Mouse (Mus musculus): ENCODE results near the gene Upk2. TPM values are rescaled to one million over a fixed set of nuclear protein-coding genes. Genes with fewer than 3 reads are reported as not detected.
"Not testable (repeated sequence)": the region's sequence is repeated elsewhere in the genome, so short reads cannot be mapped to it uniquely, and the experiment has no call there.

The Upk2 gene
- polyA plus RNA-seq, 1 experiment from 2014 or later, result not detected

DNA sequence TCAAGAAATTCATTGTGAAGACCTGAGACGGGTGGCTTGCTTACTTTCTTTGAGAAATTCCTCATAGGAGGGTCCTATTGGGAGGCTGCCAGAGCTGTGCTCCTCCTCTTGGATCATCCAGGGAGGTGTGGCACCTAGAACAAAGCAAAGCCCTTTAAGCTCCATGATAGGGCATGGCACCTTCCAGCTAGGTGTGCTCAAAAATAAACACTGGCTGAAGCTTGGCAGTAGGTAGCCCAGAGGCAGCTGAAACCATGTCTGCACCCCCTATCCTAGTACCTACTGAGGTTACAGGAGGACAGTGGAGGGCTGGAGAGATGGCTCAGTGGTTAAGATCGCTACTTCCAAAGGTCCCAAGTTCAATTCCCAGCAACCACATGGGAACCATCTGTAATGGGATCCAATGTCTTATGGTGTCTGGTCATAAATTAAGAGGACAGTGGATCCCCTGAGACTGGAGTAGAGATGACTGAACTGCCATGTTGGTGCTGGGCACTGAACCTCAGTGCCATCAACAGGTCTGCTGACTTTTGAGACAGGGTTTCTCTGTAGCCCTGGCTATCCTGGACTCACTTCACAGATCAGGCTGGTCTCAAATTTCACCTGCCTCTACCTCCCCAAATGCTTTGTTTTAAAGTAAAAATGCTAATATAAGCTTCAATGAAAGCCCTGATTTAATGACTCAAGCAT is 44.0 kb downstream of the Upk2 start:
- H3K27ac ChIP-seq, result no peak overlapping the region
- ATAC-seq (ENCODE audit: low FRiP score), result no peak
- H3K27me3 ChIP-seq, result no peaks in the 10 kb centered on the region
- H3K4me1 ChIP-seq, result peaks cover 12% of the 10 kb centered on the region
- H3K9ac ChIP-seq, result no peak overlapping the region
- H3K4me2 ChIP-seq (replicated peaks), result no peak overlapping the region
- H3K36me3 ChIP-seq, result peaks cover 56% of the 10 kb centered on the region
- no peaks in the 10 kb centered on the region for H3K9me3 ChIP-seq (replicated peaks)
- 91% methylated on average over 2 of the region's 2 CpGs for WGBS
- no peak overlapping the region for H3K4me3 ChIP-seq

DNA sequence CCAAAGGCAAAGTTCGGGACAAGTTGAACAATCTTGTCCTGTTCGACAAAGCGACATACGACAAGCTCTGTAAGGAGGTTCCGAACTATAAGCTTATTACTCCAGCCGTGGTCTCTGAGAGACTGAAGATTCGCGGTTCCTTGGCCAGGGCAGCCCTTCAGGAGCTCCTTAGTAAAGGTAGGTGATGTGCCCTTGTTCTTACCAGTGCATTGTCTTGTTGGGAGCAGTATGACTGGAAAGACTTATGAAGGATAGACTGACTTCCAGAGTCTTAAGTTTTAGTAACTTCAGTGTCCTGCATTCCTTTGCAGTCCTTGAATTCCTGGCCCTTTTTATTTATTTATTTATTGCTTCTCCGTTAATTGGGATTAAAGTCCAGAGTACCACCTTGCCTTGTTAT is 46.1 kb downstream of the Upk2 start:
- ATAC-seq (ENCODE audit: low FRiP score); H3K27ac ChIP-seq; H3K9me3 ChIP-seq (replicated peaks); H3K27me3 ChIP-seq: not testable (repeated sequence)
- H3K4me1 ChIP-seq, result peaks cover 16% of the 10 kb centered on the region
- peak overlapping the region; percentile 85; the same call in 1 of the 2 replicates for H3K9ac ChIP-seq
- H3K4me3 ChIP-seq, result peak overlapping the region; percentile 90
- 86% methylated on average over 9 of the region's 9 CpGs for WGBS
- peak overlapping the region; percentile 84 for H3K4me2 ChIP-seq (replicated peaks)
- H3K36me3 ChIP-seq, result peaks cover 62% of the 10 kb centered on the region

DNA sequence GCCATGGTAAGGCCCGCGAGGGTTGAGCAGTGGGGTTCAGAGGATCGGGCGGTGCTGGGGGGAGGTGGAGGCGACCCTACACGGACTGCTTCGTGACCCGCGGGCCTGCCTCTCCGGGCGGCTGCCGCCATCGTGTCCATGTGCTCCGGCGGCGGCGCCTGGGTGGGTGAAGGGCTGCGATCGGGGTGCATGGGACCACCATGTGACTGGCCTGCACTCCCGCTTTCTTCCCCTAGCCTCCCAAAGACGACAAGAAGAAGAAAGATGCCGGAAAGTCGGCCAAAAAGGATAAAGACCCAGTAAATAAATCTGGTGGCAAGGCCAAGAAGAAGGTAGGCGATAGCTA is 47.1 kb downstream of the Upk2 start:
- WGBS, result under 1% methylated on average over 24 of the region's 24 CpGs
- Histone ChIP-seq H3K4me1 (peaks cover 16% of the 10 kb centered on the region), H3K9me3 (replicated peaks) (no peaks in the 10 kb centered on the region), H3K27ac (peak overlapping the region; percentile 96), H3K9ac (peak overlapping the region; percentile 85), H3K4me2 (replicated peaks) (peak overlapping the region; percentile 84), H3K27me3 (no peaks in the 10 kb centered on the region), H3K4me3 (peak overlapping the region; percentile 90), H3K36me3 (peaks cover 62% of the 10 kb centered on the region)
- no peak for ATAC-seq (ENCODE audit: low FRiP score)

DNA sequence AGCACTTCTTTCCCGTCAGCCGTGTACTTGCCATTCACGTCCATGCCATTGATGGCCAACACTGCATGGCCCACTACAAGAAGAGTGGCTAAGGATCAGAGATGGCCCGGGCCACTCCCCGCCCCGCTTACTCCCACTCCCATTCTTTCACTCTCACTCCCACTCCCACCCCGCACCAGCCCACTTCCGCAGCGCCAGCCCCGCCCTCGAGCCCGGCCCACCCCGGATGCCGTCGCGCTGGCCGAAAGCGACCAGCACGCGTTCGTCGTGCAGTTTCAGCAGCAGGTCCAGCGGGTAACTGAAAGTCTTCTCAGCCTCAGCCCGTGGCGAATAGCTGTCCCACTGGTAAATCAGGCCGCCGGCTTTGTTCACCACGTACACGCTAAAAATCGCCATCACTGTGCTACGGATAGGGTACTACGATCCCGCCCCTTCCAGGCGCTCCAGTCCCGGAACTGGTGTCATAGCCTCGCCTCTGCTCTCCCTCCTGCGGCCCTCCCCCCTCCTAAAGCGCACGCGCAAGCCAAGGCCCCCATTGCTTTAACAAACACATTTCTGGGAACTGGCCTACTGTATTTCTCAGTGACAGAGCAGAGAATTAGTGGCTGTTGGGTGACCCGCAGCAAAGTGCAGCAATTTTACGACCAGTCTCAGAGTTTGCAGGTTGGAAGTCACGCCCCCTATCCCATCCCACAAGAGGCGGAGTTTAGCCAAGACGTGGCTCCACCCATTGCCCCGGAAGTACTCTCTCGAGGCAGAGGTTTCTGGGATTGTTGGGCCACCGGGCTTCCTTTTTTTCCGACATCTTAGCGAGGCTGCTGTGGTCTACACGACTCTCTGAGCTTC is 47.6 kb downstream of the Upk2 start, which contains the start of the genes Rps25 and Trappc4:
TSS of gene Rps25 (plus strand) at position 234 of the 846 bp plus-strand sequence.
TSS of gene Trappc4 (minus strand) at position 695 of the 846 bp plus-strand sequence.
- H3K4me2 ChIP-seq (replicated peaks), result peak within 1 kb of the TSS; percentile 84
- H3K27me3 ChIP-seq, result no peaks in the 10 kb centered on the region
- WGBS, result under 1% methylated on average over 51 of the region's 51 CpGs
- ATAC-seq (ENCODE audit: low FRiP score), result peak; percentile 97
- peaks cover 62% of the 10 kb centered on the region for H3K36me3 ChIP-seq
- peaks cover 16% of the 10 kb centered on the region for H3K4me1 ChIP-seq
- peak within 1 kb of the TSS; percentile 85 for H3K9ac ChIP-seq
- H3K27ac ChIP-seq, result peak within 1 kb of the TSS; percentile 96
- no peaks in the 10 kb centered on the region for H3K9me3 ChIP-seq (replicated peaks)
- H3K4me3 ChIP-seq, result peak within 1 kb of the TSS; percentile 90

DNA sequence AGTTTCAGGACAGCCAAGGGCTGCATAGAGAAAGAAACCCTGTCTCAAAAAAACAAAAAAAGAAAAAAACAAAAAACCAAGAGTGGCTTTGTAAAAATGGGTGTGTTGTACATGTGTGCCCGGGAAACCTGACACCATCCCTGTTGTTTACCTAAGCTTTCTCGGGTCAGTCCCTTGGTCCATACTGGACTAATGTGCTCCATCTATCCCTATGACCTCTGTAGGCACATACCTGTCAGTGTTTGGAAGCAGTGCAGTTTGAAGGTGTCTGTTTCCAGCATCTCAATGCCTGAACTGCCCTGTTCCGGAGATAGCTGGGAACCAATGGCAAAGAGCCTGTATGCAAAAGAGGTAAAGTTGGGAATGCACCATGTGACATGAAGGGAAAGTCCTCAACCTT is 49.8 kb downstream of the Upk2 start:
- H3K36me3 ChIP-seq, result peaks cover 62% of the 10 kb centered on the region
- no peak overlapping the region for H3K27ac ChIP-seq
- no peak overlapping the region for H3K9ac ChIP-seq

More for the DNA sequence above, 49.8 kb downstream of the Upk2 start:
- H3K4me3 ChIP-seq, result no peak overlapping the region
- H3K4me2 ChIP-seq (replicated peaks), result no peak overlapping the region
- H3K27me3 ChIP-seq, result no peaks in the 10 kb centered on the region
- H3K4me1 ChIP-seq, result peaks cover 16% of the 10 kb centered on the region
- WGBS, result 79% methylated on average over 3 of the region's 3 CpGs
- ATAC-seq (ENCODE audit: low FRiP score), result no peak
- no peaks in the 10 kb centered on the region for H3K9me3 ChIP-seq (replicated peaks)

Other genes with a start within 250 kb of the Upk2 start
- 26.2 and 30.5 TPM in 2 replicates for gene Cbl, start 220.9 kb downstream of the Upk2 start, polyA plus RNA-seq (2016; fragmentation: Nextera tagmentation; extraction: Ambion mirVana)
- not detected in 2 replicates for gene Ccdc153, start 214.3 kb downstream of the Upk2 start, polyA plus RNA-seq (2016; fragmentation: Nextera tagmentation; extraction: Ambion mirVana)
- 0.15 TPM in 1 of 2 replicates, not detected in the other for gene Pdzd3, start 203.5 kb downstream of the Upk2 start, polyA plus RNA-seq (2016; fragmentation: Nextera tagmentation; extraction: Ambion mirVana)
- 5.1 and 5.6 TPM in 2 replicates for gene Nlrx1, start 186.4 kb downstream of the Upk2 start, polyA plus RNA-seq (2016; fragmentation: Nextera tagmentation; extraction: Ambion mirVana)
- gene Abcg4, start 166.4 kb downstream of the Upk2 start, polyA plus RNA-seq (2016; fragmentation: Nextera tagmentation; extraction: Ambion mirVana), result 12.9 and 13.5 TPM in 2 replicates
- 28.9 and 32.5 TPM in 2 replicates for gene Hinfp, start 149.3 kb downstream of the Upk2 start, polyA plus RNA-seq (2016; fragmentation: Nextera tagmentation; extraction: Ambion mirVana)
- gene C2cd2l, start 134.7 kb downstream of the Upk2 start, polyA plus RNA-seq (2016; fragmentation: Nextera tagmentation; extraction: Ambion mirVana), result 20.2 and 22.2 TPM in 2 replicates
- gene Dpagt1, start 129.0 kb downstream of the Upk2 start, polyA plus RNA-seq (2016; fragmentation: Nextera tagmentation; extraction: Ambion mirVana), result 37.3 and 41.3 TPM in 2 replicates
- gene H2afx, start 120.3 kb downstream of the Upk2 start, polyA plus RNA-seq (2016; fragmentation: Nextera tagmentation; extraction: Ambion mirVana), result 273 and 290 TPM in 2 replicates
- gene Hmbs, start 110.7 kb downstream of the Upk2 start, polyA plus RNA-seq (2016; fragmentation: Nextera tagmentation; extraction: Ambion mirVana), result 99.4 and 103 TPM in 2 replicates
- 35.2 and 36.2 TPM in 2 replicates for gene Vps11, start 93.3 kb downstream of the Upk2 start, polyA plus RNA-seq (2016; fragmentation: Nextera tagmentation; extraction: Ambion mirVana)
- gene Hyou1, start 75.5 kb downstream of the Upk2 start, polyA plus RNA-seq (2016; fragmentation: Nextera tagmentation; extraction: Ambion mirVana), result 35.8 and 39.1 TPM in 2 replicates
- 38.7 TPM in 2 replicates for gene Slc37a4, start 58.1 kb downstream of the Upk2 start, polyA plus RNA-seq (2016; fragmentation: Nextera tagmentation; extraction: Ambion mirVana)
- 1,265 and 1,340 TPM in 2 replicates for gene Rps25, start 47.8 kb downstream of the Upk2 start, polyA plus RNA-seq (2016; fragmentation: Nextera tagmentation; extraction: Ambion mirVana)
- gene Trappc4, start 47.4 kb downstream of the Upk2 start, polyA plus RNA-seq (2016; fragmentation: Nextera tagmentation; extraction: Ambion mirVana), result 256 and 259 TPM in 2 replicates
- gene Ccdc84, start 36.4 kb downstream of the Upk2 start, polyA plus RNA-seq (2016; fragmentation: Nextera tagmentation; extraction: Ambion mirVana), result 32.9 and 36.7 TPM in 2 replicates
- not detected in 2 replicates for gene Foxr1, start 13.8 kb downstream of the Upk2 start, polyA plus RNA-seq (2016; fragmentation: Nextera tagmentation; extraction: Ambion mirVana)
- 12.3 and 15.5 TPM in 2 replicates for gene Bcl9l, start 27.8 kb upstream of the Upk2 start, polyA plus RNA-seq (2016; fragmentation: Nextera tagmentation; extraction: Ambion mirVana)
- gene Cxcr5, start 106.9 kb upstream of the Upk2 start, polyA plus RNA-seq (2016; fragmentation: Nextera tagmentation; extraction: Ambion mirVana), result not detected in 2 replicates
- 25.9 and 26.8 TPM in 2 replicates for gene Ddx6, start 149.9 kb upstream of the Upk2 start, polyA plus RNA-seq (2016; fragmentation: Nextera tagmentation; extraction: Ambion mirVana)
- gene Treh, start 218.3 kb upstream of the Upk2 start, polyA plus RNA-seq (2016; fragmentation: Nextera tagmentation; extraction: Ambion mirVana), result not detected in 2 replicates